In genomic region chr9:37489446-37490120, GRCm38 (mm10) we compare ENCODE assay signal across 8 mouse cellular contexts. TPM values are rescaled to one million over a fixed set of nuclear protein-coding genes. Genes with fewer than 3 reads are reported as not detected.
A peak's percentile ranks its signal among the peaks of the same experiment; 100 is the strongest.
DNase-seq lines count a peak whose midpoint lies in the region; ATAC-seq and TF ChIP-seq lines count a peak whose summit lies in the region.

No protein-coding gene starts in this region.

- H3K36me3 ChIP-seq in hindbrain, embryonic 11.5 days (ENCODE audit: control insufficient read depth, insufficient read depth, low read length), result no peaks in the 10 kb centered on the region

- 0% methylated on average over 43 of the region's 75 CpGs for WGBS in hindbrain, embryonic 11.5 days

- H3K4me3 ChIP-seq in hindbrain, embryonic 11.5 days (ENCODE audit: low read depth, low read length), result peak overlapping the region; percentile 85
- peak overlapping the region; percentile 91 for H3K4me3 ChIP-seq in left cerebral cortex, adult 2 months

- POLR2A ChIA-PET in Patski (lab: Charles Lee), result interaction anchor here (0.8 to 1.5 kb wide), 3 partner anchors 10 to 41 kb away, joined by 3 to 4 read pairs (median 3); no protein-coding TSS in a partner anchor

- TF ChIP-seq CTCF in Patski (IDR thresholded peaks at IDR 0.05), result no peak
- TF ChIP-seq CTCF in left cerebral cortex, adult 2 months (IDR thresholded peaks at IDR 0.05), result no peak

- CTCF ChIA-PET in Patski (lab: Charles Lee), result interaction anchor here (1.3 to 1.6 kb wide), 2 partner anchors 28 to 56 kb away, joined by 3 to 4 read pairs; no protein-coding TSS in a partner anchor

- in situ Hi-C loops in Patski (cut with MboI; ENCODE audit: low pct_unique_long_range_greater_than_20kb), result no loop called here

- peak; percentile 58 for ATAC-seq in Patski
- peak; percentile 55 for ATAC-seq in frontal cortex, adult (ENCODE audit: low TSS enrichment)
- peak; percentile 82 for ATAC-seq in hindbrain, embryonic 11.5 days (ENCODE audit: low FRiP score)
- peak; percentile 42 for ATAC-seq in megakaryocyte, adult 5-6 weeks (ENCODE audit: poor library complexity, severe bottlenecking)

- peak overlapping the region; percentile 94 for H3K9ac ChIP-seq in hindbrain, embryonic 11.5 days (ENCODE audit: low read depth, low read length)

- peak overlapping the region; percentile 88 for H3K4me2 ChIP-seq in hindbrain, embryonic 11.5 days (replicated peaks; ENCODE audit: low read depth, low read length)

- H3K4me1 ChIP-seq in hindbrain, embryonic 11.5 days (replicated peaks; ENCODE audit: control insufficient read depth, insufficient read depth, low read length), result no peaks in the 10 kb centered on the region

- intact Hi-C loops in left cerebral cortex, adult 2 months (cut with DNase I), result no loop called here

- DNase-seq in Patski (ENCODE audit: low read depth, low spot score), result no peak
- DNase-seq in cerebellum, adult 9-11 months, result peak; percentile 53
- peak; percentile 69 for DNase-seq in hindbrain, embryonic 11.5 days (ENCODE audit: low spot score)
- peak; percentile 24 to 33 for DNase-seq in left cerebral cortex, adult 2 months (ENCODE audit: extremely low spot score in 1 of 2, low spot score in 2 of 2)
- DNase-seq in right cerebral cortex, postnatal 10 days (ENCODE audit: low spot score in 2 of 2), result peak; percentile 61 to 63
- DNase-seq in urinary bladder, postnatal 36 days (ENCODE audit: low spot score in 2 of 2), result peak; percentile 15 to 26

- H3K27ac ChIP-seq in hindbrain, embryonic 11.5 days (ENCODE audit: low read depth, low read length), result peak overlapping the region; percentile 98
- H3K27ac ChIP-seq in left cerebral cortex, adult 2 months, result peak overlapping the region; percentile 99

- H3K9me3 ChIP-seq in hindbrain, embryonic 11.5 days (ENCODE audit: control insufficient read depth, low read length), result no peaks in the 10 kb centered on the region

- no peaks in the 10 kb centered on the region for H3K27me3 ChIP-seq in Patski
- H3K27me3 ChIP-seq in hindbrain, embryonic 11.5 days (ENCODE audit: control insufficient read depth, insufficient read depth, low read length), result no peaks in the 10 kb centered on the region

RNA-seq across cellular contexts. Expression of gene Msantd2, which starts 0.5 kb away (rescaled TPM):
- 33.1 TPM for polyA plus RNA-seq in Patski (2021)
- polyA plus RNA-seq in hindbrain, embryonic 11.5 days (2014; fragmentation: Nextera tagmentation; extraction: Ambion mirVana), result 41.1 and 42.3 TPM in 2 replicates
- total RNA-seq in left cerebral cortex, adult 2 months (2021), result 10 to 100 TPM; 21.4 to 26.7 TPM
- 15.1 and 18.4 TPM in 2 replicates for total RNA-seq in megakaryocyte, adult 5-6 weeks (2015)
- total RNA-seq in megakaryocyte, adult 5-6 weeks (2017), result 24.4 and 26.4 TPM in 2 replicates

RNA-seq across cellular contexts. Expression of gene Esam, which starts 38.3 kb away (rescaled TPM):
- 83.1 TPM for polyA plus RNA-seq in Patski (2021)
- polyA plus RNA-seq in hindbrain, embryonic 11.5 days (2014; fragmentation: Nextera tagmentation; extraction: Ambion mirVana), result 29.1 and 31.2 TPM in 2 replicates
- 10 to 100 TPM; 19.6 to 22.5 TPM for total RNA-seq in left cerebral cortex, adult 2 months (2021)
- total RNA-seq in megakaryocyte, adult 5-6 weeks (2015), result 0.27 and 0.36 TPM in 2 replicates
- total RNA-seq in megakaryocyte, adult 5-6 weeks (2017), result not detected in 2 replicates

RNA-seq across cellular contexts. Expression of gene Vsig2, which starts 49.5 kb away (rescaled TPM):
- polyA plus RNA-seq in Patski (2021), result 1.8 TPM
- 0.80 and 0.85 TPM in 2 replicates for polyA plus RNA-seq in hindbrain, embryonic 11.5 days (2014; fragmentation: Nextera tagmentation; extraction: Ambion mirVana)
- total RNA-seq in left cerebral cortex, adult 2 months (2021), result 1 to 10 TPM; 4.1 to 4.5 TPM
- not detected in 2 replicates for total RNA-seq in megakaryocyte, adult 5-6 weeks (2015)
- total RNA-seq in megakaryocyte, adult 5-6 weeks (2017), result not detected in 2 replicates

RNA-seq across cellular contexts. Expression of gene Robo3, which starts 56.5 kb away (rescaled TPM):
- polyA plus RNA-seq in Patski (2021), result 0.28 TPM
- 120 TPM in 2 replicates for polyA plus RNA-seq in hindbrain, embryonic 11.5 days (2014; fragmentation: Nextera tagmentation; extraction: Ambion mirVana)
- 10 to 100 TPM; 30.9 to 34.3 TPM for total RNA-seq in left cerebral cortex, adult 2 months (2021)
- total RNA-seq in megakaryocyte, adult 5-6 weeks (2015), result not detected in 2 replicates
- total RNA-seq in megakaryocyte, adult 5-6 weeks (2017), result 0.20 TPM in 1 of 2 replicates, not detected in the other

Comparison
In these comparisons a context has a peak if more than half of its experiments do, and no peak if none do; other contexts are left out.
1. RNA of gene Esam, which starts 38.3 kb away (total RNA-seq): 19.6 to 22.5 TPM in left cerebral cortex, adult 2 months; 0.27 to 0.36 TPM in megakaryocyte, adult 5-6 weeks; every median in the first group is over 10 times any median in the second.
2. RNA of gene Vsig2, which starts 49.5 kb away (total RNA-seq): 4.1 to 4.5 TPM in left cerebral cortex, adult 2 months; not detected in megakaryocyte, adult 5-6 weeks; every median in the first group is over 4 times any median in the second.
3. Peak in every context shown above with its lines, with median percentiles within 50 percentile points of each other: ATAC-seq.